Mouse (Mus musculus) gastrocnemius, postnatal 25 days (tissue): ENCODE measurements at regions not wholly inside any gene's neighbourhood (a gene's known extent, or its start where the extent isn't known, plus 50 kb on each side); places are given as distances from the start of the nearest gene placed in this dataset.

Source experiments
- DNase-seq: peaks from one replicate; pipeline ENCODE4 v3.0.0; 2022

- DNase-seq, result no peak
These were observed 112.9 kb upstream of the Kitl start for GRCm38 (mm10) chr10:99902280-99903231.

GRCm38 (mm10) chr10:99900955-99901835 lies 114.2 kb upstream of the Kitl start:
- DNase-seq, result no peak

GRCm38 (mm10) chr10:99893999-99894398 lies 121.4 kb upstream of the Kitl start:
- DNase-seq, result no peak

GRCm38 (mm10) chr10:99891899-99892298 lies 123.5 kb upstream of the Kitl start:
- no peak for DNase-seq

GRCm38 (mm10) chr10:99881901-99882300 lies 122.4 kb upstream of the Csl start:
- no peak for DNase-seq

GRCm38 (mm10) chr10:99879362-99879761 lies 119.9 kb upstream of the Csl start:
- DNase-seq, result no peak

- DNase-seq, result no peak
These were observed 105.3 kb upstream of the Csl start for GRCm38 (mm10) chr10:99864711-99865110.

GRCm38 (mm10) chr10:99860322-99861089 lies 101.0 kb upstream of the Csl start:
- no peak for DNase-seq

- DNase-seq, result no peak
These were observed 84.7 kb upstream of the Csl start for GRCm38 (mm10) chr10:99844110-99844509.

- DNase-seq, result no peak
These were observed 81.8 kb upstream of the Csl start for GRCm38 (mm10) chr10:99841167-99841843.

- DNase-seq, result peak; percentile 8
These were observed 80.9 kb upstream of the Csl start for GRCm38 (mm10) chr10:99840179-99840876.

GRCm38 (mm10) chr10:99836835-99837412 lies 77.5 kb upstream of the Csl start:
- DNase-seq, result no peak

- no peak for DNase-seq
These were observed 75.6 kb upstream of the Csl start for GRCm38 (mm10) chr10:99834905-99835633.

GRCm38 (mm10) chr10:99829974-99830373 lies 70.5 kb upstream of the Csl start:
- no peak for DNase-seq

GRCm38 (mm10) chr10:99827476-99827875 lies 68.0 kb upstream of the Csl start:
- DNase-seq, result no peak

- no peak for DNase-seq
These were observed 66.4 kb upstream of the Csl start for GRCm38 (mm10) chr10:99825881-99826280.

GRCm38 (mm10) chr10:99812069-99812650 lies 52.7 kb upstream of the Csl start:
- DNase-seq, result no peak

- DNase-seq, result no peak
These were observed 52.0 kb upstream of the Csl start for GRCm38 (mm10) chr10:99811430-99811829.
